Mouse (Mus musculus): ENCODE measurements around the gene Themis.

DNA sequence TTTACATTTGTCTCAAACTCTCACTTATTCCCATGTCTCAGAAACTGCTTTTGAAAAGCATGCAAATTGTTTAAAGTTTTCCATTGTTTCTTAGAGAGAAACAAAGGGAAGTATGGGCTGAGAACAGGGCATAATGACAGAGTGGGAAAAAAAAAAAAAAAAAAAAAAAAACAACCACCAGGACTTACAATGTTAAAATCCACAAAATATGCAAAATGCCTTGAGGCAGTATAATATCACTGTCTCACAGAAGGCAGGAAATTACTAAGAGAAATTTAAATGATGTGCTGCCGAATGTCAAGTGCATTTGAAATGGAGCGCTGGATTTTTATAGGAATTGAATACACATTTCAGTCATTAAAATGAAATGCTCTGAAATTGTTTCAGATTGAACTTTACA is 26.3 kb upstream of the Themis start:
- TF ChIP-seq CTCF (conservative IDR thresholded peaks at IDR 0.05; ENCODE audit: insufficient read depth, insufficient read length, low read depth, low read length) (no peak), POLR2A (IDR thresholded peaks at IDR 0.05; ENCODE audit: low read depth, low read length) (no peak)

Data from kidney, adult 2 months (tissue).